Mouse (Mus musculus) myocyte (in vitro differentiated cells): ENCODE measurements around the gene Snx29. TPM values are rescaled to one million over a fixed set of nuclear protein-coding genes. Genes with fewer than 3 reads are reported as not detected.
"Not testable (repeated sequence)": the region's sequence is repeated elsewhere in the genome, so short reads cannot be mapped to it uniquely, and the experiment has no call there.

ENCODE experiments used
- H3K27me3 ChIP-seq: one replicate; pipeline ENCODE4 v1.6.1; 2011; ENCODE audit not compliant: control insufficient read depth, insufficient read depth, insufficient read length
- H3K36me3 ChIP-seq: one replicate; pipeline ENCODE4 v1.6.1; 2011; ENCODE audit not compliant: control insufficient read depth, insufficient read depth
- H3K4me2 ChIP-seq: one replicate; pipeline ENCODE4 v1.6.1; 2011; ENCODE audit warnings: low read depth, control low read depth
- H3K4me3 ChIP-seq: one replicate; pipeline ENCODE4 v1.5.1; 2011; ENCODE audit warnings: mild to moderate bottlenecking, control low read depth, moderate library complexity
- H3K79me2 ChIP-seq: one replicate; pipeline ENCODE4 v1.6.1; 2011; ENCODE audit not compliant: control insufficient read depth, insufficient read depth
- H3ac ChIP-seq: one replicate; pipeline ENCODE4 v1.6.1; 2011; ENCODE audit not compliant: control insufficient read depth, insufficient read length
- CEBPB ChIP-seq: IDR thresholded peaks from 2 replicates; pipeline ENCODE4 v1.6.1; 2011; ENCODE audit warnings: mild to moderate bottlenecking, moderate library complexity; ENCODE audit not compliant: poor library complexity, insufficient read depth, severe bottlenecking
- E2F4 ChIP-seq: IDR thresholded peaks from one replicate; pipeline ENCODE4 v1.6.1; 2011; ENCODE audit warnings: mild to moderate bottlenecking, control low read depth, moderate library complexity; ENCODE audit not compliant: insufficient read depth
- MAX ChIP-seq: IDR thresholded peaks from one replicate; pipeline ENCODE4 v1.6.1; 2011; ENCODE audit warnings: low read depth, mild to moderate bottlenecking, control low read depth
- MYOD1 ChIP-seq, 3 experiments: IDR thresholded peaks; one replicate each; pipeline ENCODE4 v1.6.1; 2011; ENCODE audit warnings: control low read depth in 2 of 3, low read depth in 2 of 3, mild to moderate bottlenecking in 2 of 3, moderate library complexity in 1 of 3; ENCODE audit not compliant: insufficient read length in 2 of 3, control insufficient read depth in 1 of 3
- MYOG ChIP-seq, 3 experiments: IDR thresholded peaks; one replicate each; pipeline ENCODE4 v1.6.1; 2011; ENCODE audit warnings: control low read depth in 2 of 3, low read depth in 2 of 3, mild to moderate bottlenecking in 2 of 3; ENCODE audit not compliant: insufficient read length in 2 of 3, control insufficient read depth in 1 of 3, insufficient read depth in 1 of 3
- POLR2A ChIP-seq: IDR thresholded peaks from one replicate; pipeline ENCODE4 v1.6.1; 2011; ENCODE audit warnings: low read depth, mild to moderate bottlenecking, control low read depth, moderate library complexity; ENCODE audit not compliant: insufficient read length
- POLR2AphosphoS2 ChIP-seq: IDR thresholded peaks from one replicate; pipeline ENCODE4 v1.6.1; 2011; ENCODE audit warnings: low read depth, control low read depth; ENCODE audit not compliant: insufficient read length
- REST ChIP-seq: IDR thresholded peaks from one replicate; pipeline ENCODE4 v1.6.1; 2011; ENCODE audit warnings: mild to moderate bottlenecking, control low read depth, moderate library complexity; ENCODE audit not compliant: insufficient read depth, insufficient read length
- SRF ChIP-seq: IDR thresholded peaks from one replicate; pipeline ENCODE4 v1.6.1; 2011; ENCODE audit warnings: low read depth; ENCODE audit not compliant: control insufficient read depth, insufficient read length
- TCF12 ChIP-seq: IDR thresholded peaks from one replicate; pipeline ENCODE4 v1.6.1; 2011; ENCODE audit warnings: mild to moderate bottlenecking, control low read depth; ENCODE audit not compliant: poor library complexity, insufficient read depth, severe bottlenecking
- TCF3 ChIP-seq: IDR thresholded peaks from one replicate; pipeline ENCODE4 v1.6.1; 2011; ENCODE audit warnings: low read depth, control low read depth; ENCODE audit not compliant: insufficient read length
- USF1 ChIP-seq: IDR thresholded peaks from one replicate; pipeline ENCODE4 v1.6.1; 2011; ENCODE audit warnings: low read depth, mild to moderate bottlenecking, control low read depth, moderate library complexity
- polyA plus RNA-seq: library from polyadenylated mRNA; unstranded; fragments of >200 nt; fragmentation: generic; extraction: Trizol; gene quantifications from one replicate; pipeline ENCODE4 v1.2.1, GENCODE M21; 2012; ENCODE audit warnings: missing spikeins

The Snx29 gene
- polyA plus RNA-seq, 1 experiment: 1.7 TPM

- H3K36me3 ChIP-seq: no peaks in the 10 kb centered on the region
- no peak overlapping the region for H3K4me3 ChIP-seq
- no peaks in the 10 kb centered on the region for H3K79me2 ChIP-seq
- no peak for TF ChIP-seq CEBPB
- TF ChIP-seq MYOG (IDR thresholded peaks at IDR 0.05; ENCODE audit: control insufficient read depth in 1 of 3, insufficient read depth in 1 of 3, insufficient read length in 2 of 3, low read depth in 2 of 3): no peak
- TF ChIP-seq USF1: no peak
- no peak for TF ChIP-seq MYOD1 (IDR thresholded peaks at IDR 0.05; ENCODE audit: control insufficient read depth in 1 of 3, insufficient read length in 2 of 3, low read depth in 2 of 3)
- TF ChIP-seq REST: no peak
- no peak for TF ChIP-seq SRF
- TF ChIP-seq MAX: no peak
- TF ChIP-seq POLR2AphosphoS2: no peak
- TF ChIP-seq E2F4: no peak
- no peak for TF ChIP-seq POLR2A
- TF ChIP-seq TCF12: no peak
- no peak for TF ChIP-seq TCF3
- H3K27me3 ChIP-seq: no peaks in the 10 kb centered on the region
- no peak overlapping the region for H3K4me2 ChIP-seq
- H3ac ChIP-seq: no peak overlapping the region
These were observed 37.8 kb upstream of the Snx29 start for GRCm38 (mm10) chr16:11284881-11285280.

- H3K79me2 ChIP-seq: no peaks in the 10 kb centered on the region
- no peaks in the 10 kb centered on the region for H3K27me3 ChIP-seq
- H3ac ChIP-seq: no peak overlapping the region
- H3K36me3 ChIP-seq: no peaks in the 10 kb centered on the region
- no peak for TF ChIP-seq TCF3
- TF ChIP-seq POLR2A: no peak
- TF ChIP-seq USF1: no peak
- no peak for TF ChIP-seq E2F4
- no peak for TF ChIP-seq MYOD1 (IDR thresholded peaks at IDR 0.05; ENCODE audit: control insufficient read depth in 1 of 3, insufficient read length in 2 of 3, low read depth in 2 of 3)
- no peak for TF ChIP-seq TCF12
- TF ChIP-seq REST: no peak
- TF ChIP-seq MAX: no peak
- TF ChIP-seq MYOG (IDR thresholded peaks at IDR 0.05; ENCODE audit: control insufficient read depth in 1 of 3, insufficient read depth in 1 of 3, insufficient read length in 2 of 3, low read depth in 2 of 3): no peak
- TF ChIP-seq CEBPB: no peak
- no peak overlapping the region for H3K4me3 ChIP-seq
- peak overlapping the region; percentile 50 for H3K4me2 ChIP-seq
These were observed 36.8 kb upstream of the Snx29 start for GRCm38 (mm10) chr16:11285949-11286348.

- H3K4me3 ChIP-seq, H3K36me3 ChIP-seq, H3K4me2 ChIP-seq, H3ac ChIP-seq, H3K79me2 ChIP-seq, H3K27me3 ChIP-seq: not testable (repeated sequence)
These were observed 33.8 kb upstream of the Snx29 start for GRCm38 (mm10) chr16:11288873-11289272.

- H3K27me3 ChIP-seq, H3K4me2 ChIP-seq, H3K36me3 ChIP-seq, H3ac ChIP-seq, H3K4me3 ChIP-seq, H3K79me2 ChIP-seq: not testable (repeated sequence)
These were observed 27.1 kb upstream of the Snx29 start for GRCm38 (mm10) chr16:11295583-11295982.

- H3K79me2 ChIP-seq, H3K4me2 ChIP-seq, H3K36me3 ChIP-seq, H3K27me3 ChIP-seq, H3ac ChIP-seq, H3K4me3 ChIP-seq: not testable (repeated sequence)
These were observed 25.0 kb upstream of the Snx29 start for GRCm38 (mm10) chr16:11297700-11298099.

GRCm38 (mm10) chr16:11303741-11304140, 19.0 kb upstream of the Snx29 start:
- Histone ChIP-seq H3K27me3 (no peaks in the 10 kb centered on the region), H3K36me3 (no peaks in the 10 kb centered on the region), H3K4me3 (no peak overlapping the region), H3ac (no peak overlapping the region), H3K79me2 (no peaks in the 10 kb centered on the region), H3K4me2 (no peak overlapping the region)
- TF ChIP-seq POLR2A: no peak
- no peak for TF ChIP-seq CEBPB
- no peak for TF ChIP-seq TCF3
- TF ChIP-seq MYOD1 (IDR thresholded peaks at IDR 0.05; ENCODE audit: control insufficient read depth in 1 of 3, insufficient read length in 2 of 3, low read depth in 2 of 3): no peak
- TF ChIP-seq MYOG (IDR thresholded peaks at IDR 0.05; ENCODE audit: control insufficient read depth in 1 of 3, insufficient read depth in 1 of 3, insufficient read length in 2 of 3, low read depth in 2 of 3): no peak
- no peak for TF ChIP-seq POLR2AphosphoS2
